Mouse (Mus musculus): Measurements from ENCODE around the gene Casp2. TPM values are rescaled to one million over a fixed set of nuclear protein-coding genes. Genes with fewer than 3 reads are reported as not detected.
A peak's percentile ranks its signal among the peaks of the same experiment; 100 is the strongest.

The Casp2 gene
- polyA plus RNA-seq, 1 experiment from 2014 or later: 58.8 TPM

DNA sequence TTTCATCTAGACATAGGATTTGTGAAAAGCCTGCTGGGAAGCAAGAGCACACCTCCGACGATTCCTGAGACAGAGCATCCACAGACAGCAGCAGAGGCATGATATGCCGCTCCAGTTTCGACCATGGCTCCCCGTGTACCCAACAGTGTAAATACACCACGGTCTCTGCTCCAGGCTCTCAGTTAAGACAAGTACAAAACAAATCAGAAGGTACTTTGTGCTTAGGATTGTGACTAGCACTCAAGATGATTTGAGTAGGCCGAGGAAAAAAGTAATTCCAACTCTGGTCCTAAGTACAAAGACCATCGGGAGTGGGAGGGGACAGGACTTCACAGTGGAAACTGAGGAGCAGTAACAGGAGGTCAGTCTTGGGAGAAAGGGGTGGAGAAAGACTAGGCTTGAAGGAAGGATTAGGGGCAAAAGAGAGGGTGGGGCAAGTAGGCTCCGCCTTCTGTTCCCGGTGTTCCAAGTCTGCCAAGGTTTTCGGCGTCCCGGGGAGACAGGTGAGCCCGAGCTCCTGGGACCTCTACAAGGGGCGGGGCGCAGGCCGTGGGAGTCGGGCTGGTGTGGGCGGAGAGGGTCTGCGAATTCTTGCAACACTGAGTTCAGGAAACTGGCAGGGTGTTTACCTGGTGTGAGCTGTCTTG is 3.1 kb upstream of the Casp2 start, which contains the start of gene Tmem139:
Tmem139 (plus strand) TSS at position 447 of the 647 bp plus-strand sequence.
- Histone ChIP-seq H3K27ac (ENCODE audit: low read length) (no peak within 1 kb of the TSS; the same call in 1 of the 2 replicates), H3K27me3 (ENCODE audit: control insufficient read depth, insufficient read depth, low read length) (no peaks in the 10 kb centered on the region), H3K9ac (replicated peaks; ENCODE audit: low read depth, low read length) (0 out of 2 replicates have a peak within 1 kb of the TSS, but pooled peaks have one; percentile 14), H3K9me3 (ENCODE audit: control insufficient read depth, low read depth, low read length) (no peaks in the 10 kb centered on the region), H3K4me2 (replicated peaks; ENCODE audit: low read depth, low read length) (peak within 1 kb of the TSS; percentile 35), H3K4me1 (ENCODE audit: control insufficient read depth, insufficient read depth, low read length) (0 out of 2 replicates have a peak, but pooled peaks cover 5% of the 10 kb centered on the region), H3K36me3 (ENCODE audit: control insufficient read depth, insufficient read depth, low read length) (no peaks in the 10 kb centered on the region), H3K4me3 (ENCODE audit: low read depth, low read length) (peak within 1 kb of the TSS; percentile 11; the same call in 1 of the 2 replicates)
- no peak for ATAC-seq (ENCODE audit: insufficient number of reproducible peaks, insufficient read depth, low FRiP score, low read depth)
- 17% methylated on average over 20 of the region's 20 CpGs for WGBS

DNA sequence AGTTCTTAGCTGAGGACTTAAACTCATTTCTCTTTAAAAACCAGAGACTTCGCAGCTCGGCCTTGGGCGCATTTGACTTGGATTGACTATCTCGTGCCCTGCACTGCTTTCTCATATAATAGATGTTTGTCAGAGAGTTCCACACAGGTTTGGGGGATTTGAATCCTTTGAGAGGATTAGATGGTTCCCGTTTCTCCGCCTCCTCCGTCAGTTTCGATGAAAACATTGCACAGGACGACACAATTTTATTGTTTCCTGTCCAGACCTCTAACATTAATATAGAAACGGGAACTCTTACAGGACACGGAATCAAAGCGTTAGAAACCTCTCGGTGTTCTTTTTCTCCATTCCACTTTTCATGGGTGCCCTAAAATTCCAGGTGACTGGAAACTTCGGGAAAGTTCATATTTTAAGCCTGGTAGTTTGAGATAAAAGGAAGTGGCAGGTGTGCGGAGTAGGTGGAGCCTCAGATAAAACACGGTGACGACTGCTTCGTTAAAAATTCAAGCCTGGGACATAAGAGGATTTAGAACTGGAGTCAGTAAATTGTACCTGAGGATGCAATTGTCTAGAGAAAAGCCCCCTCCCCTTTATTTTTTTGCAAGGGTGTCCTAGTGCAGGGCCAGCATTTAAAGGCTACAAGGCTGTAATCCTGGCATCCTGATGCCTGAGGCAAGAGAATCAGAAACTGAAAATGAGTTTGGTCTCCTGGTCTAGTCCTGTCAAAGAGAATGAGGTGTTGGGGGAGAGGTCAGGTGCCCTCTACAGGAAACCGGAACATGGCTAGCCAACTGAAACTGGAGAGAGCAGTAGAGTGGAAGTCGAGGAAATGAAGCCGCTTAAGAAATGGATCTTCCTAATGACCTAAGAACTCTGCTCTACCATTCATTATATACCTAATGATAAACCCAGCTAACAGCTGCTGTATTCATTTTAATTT is 876 bp downstream of the Casp2 start:
- Histone ChIP-seq H3K9ac (replicated peaks; ENCODE audit: low read depth, low read length) (peak overlapping the region; percentile 92), H3K27ac (ENCODE audit: low read length) (peak overlapping the region; percentile 96), H3K4me2 (replicated peaks; ENCODE audit: low read depth, low read length) (peak overlapping the region; percentile 78), H3K4me1 (ENCODE audit: control insufficient read depth, insufficient read depth, low read length) (0 out of 2 replicates have a peak, but pooled peaks cover 5% of the 10 kb centered on the region), H3K4me3 (ENCODE audit: low read depth, low read length) (peak overlapping the region; percentile 84), H3K9me3 (ENCODE audit: control insufficient read depth, low read depth, low read length) (no peaks in the 10 kb centered on the region), H3K36me3 (ENCODE audit: control insufficient read depth, insufficient read depth, low read length) (peaks cover 29% of the 10 kb centered on the region), H3K27me3 (ENCODE audit: control insufficient read depth, insufficient read depth, low read length) (no peaks in the 10 kb centered on the region)
- under 1% methylated on average over 21 of the region's 21 CpGs for WGBS
- ATAC-seq (ENCODE audit: insufficient number of reproducible peaks, insufficient read depth, low FRiP score, low read depth): no peak

DNA sequence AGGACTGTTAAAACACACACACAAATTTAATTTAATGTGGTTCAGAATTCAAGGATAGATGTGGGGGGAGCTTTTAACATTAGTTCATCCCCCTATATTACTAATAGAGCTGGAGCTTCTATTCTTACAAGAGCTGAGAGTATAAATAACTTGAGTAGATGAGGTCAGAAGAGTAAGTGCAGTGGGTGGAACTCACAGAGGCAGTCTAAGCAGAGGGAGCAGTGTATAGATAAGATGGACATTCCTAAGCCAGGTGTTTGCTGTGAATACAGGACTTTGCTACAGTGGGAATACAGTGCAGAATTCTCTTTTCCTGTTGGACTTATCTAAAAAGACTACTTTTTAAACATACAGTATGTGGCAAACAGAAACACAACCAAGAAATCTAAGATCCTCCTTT is 6.0 kb downstream of the Casp2 start:
- H3K4me1 ChIP-seq (ENCODE audit: control insufficient read depth, insufficient read depth, low read length): 0 out of 2 replicates have a peak, but pooled peaks cover 5% of the 10 kb centered on the region
- H3K27ac ChIP-seq (ENCODE audit: low read length): no peak overlapping the region
- H3K27me3 ChIP-seq (ENCODE audit: control insufficient read depth, insufficient read depth, low read length): no peaks in the 10 kb centered on the region
- H3K4me3 ChIP-seq (ENCODE audit: low read depth, low read length): no peak overlapping the region
- H3K4me2 ChIP-seq (replicated peaks; ENCODE audit: low read depth, low read length): no peak overlapping the region
- H3K9me3 ChIP-seq (ENCODE audit: control insufficient read depth, low read depth, low read length): no peaks in the 10 kb centered on the region
- peaks cover 61% of the 10 kb centered on the region for H3K36me3 ChIP-seq (ENCODE audit: control insufficient read depth, insufficient read depth, low read length)
- ATAC-seq (ENCODE audit: insufficient number of reproducible peaks, insufficient read depth, low FRiP score, low read depth): no peak
- no peak overlapping the region for H3K9ac ChIP-seq (replicated peaks; ENCODE audit: low read depth, low read length)

DNA sequence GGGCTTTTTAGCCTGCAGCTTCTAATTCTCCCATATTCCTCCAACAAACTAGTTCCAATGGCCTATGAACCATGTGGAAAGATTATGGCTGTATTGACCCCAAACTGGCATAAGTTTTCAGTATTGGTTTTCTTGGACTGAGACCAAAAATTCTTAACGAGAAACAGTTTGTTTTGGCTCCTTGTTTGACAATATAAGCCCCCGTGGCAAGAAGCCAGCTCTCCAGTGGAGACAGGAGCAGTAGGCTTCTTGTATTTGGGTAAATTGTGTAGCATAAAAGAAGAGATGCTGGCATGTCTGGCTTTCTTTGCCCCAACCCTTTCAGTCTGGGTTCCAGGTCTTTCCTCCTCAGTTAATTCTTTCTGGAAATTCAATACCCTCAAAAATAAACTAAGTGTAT is 11.4 kb downstream of the Casp2 start:
- H3K4me2 ChIP-seq (replicated peaks; ENCODE audit: low read depth, low read length): no peak overlapping the region

DNA sequence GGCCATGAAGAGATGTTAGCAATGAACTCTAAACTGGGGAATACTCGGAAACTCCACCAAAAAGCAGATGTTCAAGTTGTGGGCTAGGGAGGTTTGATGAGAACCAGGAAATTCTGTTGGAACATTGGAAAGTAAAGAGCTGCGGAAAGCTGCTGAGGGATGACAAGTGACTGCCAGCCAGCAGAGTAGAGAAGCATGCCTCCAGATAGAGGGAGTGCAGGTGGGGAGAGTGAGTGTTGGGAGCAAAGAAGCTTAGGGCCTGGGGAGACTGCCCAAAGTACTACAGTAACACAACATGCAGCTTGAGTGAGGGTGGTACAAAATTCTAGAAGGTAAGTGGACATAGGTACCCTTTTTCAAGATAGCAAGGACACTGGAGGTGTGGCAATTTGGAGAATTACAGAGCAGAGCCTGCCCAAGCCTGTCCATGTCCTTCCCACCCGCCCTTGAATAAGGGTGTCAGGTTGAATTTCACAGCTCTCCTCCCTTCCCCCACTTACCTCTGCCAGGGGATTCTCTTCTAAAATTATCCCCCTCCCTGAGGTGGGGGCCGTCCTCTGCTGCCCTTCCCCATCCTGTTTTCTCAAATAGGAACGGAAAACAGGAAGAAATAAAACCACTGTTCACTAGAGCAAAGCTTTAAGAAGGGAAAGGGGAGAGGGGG is 18.2 kb downstream of the Casp2 start:
- H3K27ac ChIP-seq (ENCODE audit: low read length): no peak overlapping the region
- H3K36me3 ChIP-seq (ENCODE audit: control insufficient read depth, insufficient read depth, low read length): peaks cover 47% of the 10 kb centered on the region
- H3K27me3 ChIP-seq (ENCODE audit: control insufficient read depth, insufficient read depth, low read length): no peaks in the 10 kb centered on the region
- H3K4me2 ChIP-seq (replicated peaks; ENCODE audit: low read depth, low read length): no peak overlapping the region
- no peaks in the 10 kb centered on the region for H3K9me3 ChIP-seq (ENCODE audit: control insufficient read depth, low read depth, low read length)
- ATAC-seq (ENCODE audit: insufficient number of reproducible peaks, insufficient read depth, low FRiP score, low read depth): no peak
- WGBS: 71% methylated on average over 5 of the region's 5 CpGs
- no peaks in the 10 kb centered on the region for H3K4me1 ChIP-seq (ENCODE audit: control insufficient read depth, insufficient read depth, low read length)
- H3K9ac ChIP-seq (replicated peaks; ENCODE audit: low read depth, low read length): no peak overlapping the region
- H3K4me3 ChIP-seq (ENCODE audit: low read depth, low read length): no peak overlapping the region

More for the DNA sequence above, 11.4 kb downstream of the Casp2 start:
- 50% methylated on average over 2 of the region's 2 CpGs for WGBS
- Histone ChIP-seq H3K27ac (ENCODE audit: low read length) (no peak overlapping the region), H3K9ac (replicated peaks; ENCODE audit: low read depth, low read length) (no peak overlapping the region), H3K27me3 (ENCODE audit: control insufficient read depth, insufficient read depth, low read length) (no peaks in the 10 kb centered on the region), H3K36me3 (ENCODE audit: control insufficient read depth, insufficient read depth, low read length) (peaks cover 73% of the 10 kb centered on the region), H3K9me3 (ENCODE audit: control insufficient read depth, low read depth, low read length) (no peaks in the 10 kb centered on the region), H3K4me1 (ENCODE audit: control insufficient read depth, insufficient read depth, low read length) (no peaks in the 10 kb centered on the region), H3K4me3 (ENCODE audit: low read depth, low read length) (no peak overlapping the region)
- ATAC-seq (ENCODE audit: insufficient number of reproducible peaks, insufficient read depth, low FRiP score, low read depth): no peak

DNA sequence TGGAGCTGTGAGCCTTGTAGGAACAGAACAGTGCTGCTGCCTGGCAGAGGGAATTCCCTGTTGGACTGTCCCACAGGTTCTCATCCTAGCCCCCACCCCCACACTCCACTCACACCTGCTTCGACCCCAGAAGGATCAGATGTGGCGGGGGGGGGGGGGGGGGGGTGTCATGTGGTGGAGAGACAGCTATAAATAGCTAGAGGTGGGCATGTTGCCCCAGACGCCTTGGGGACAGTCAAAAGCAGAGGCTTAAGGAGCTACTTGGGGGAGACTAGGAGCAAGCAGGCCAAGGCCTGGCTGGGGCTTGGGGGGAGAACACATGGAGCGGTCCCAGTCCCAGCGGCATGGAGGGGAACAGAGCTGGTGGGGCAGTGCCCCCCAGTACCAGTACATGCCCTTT is 21.7 kb downstream of the Casp2 start, which contains the start of gene Clcn1:
Clcn1 (plus strand) TSS at position 238 of the 400 bp plus-strand sequence.
- H3K9ac ChIP-seq (replicated peaks; ENCODE audit: low read depth, low read length): no peak within 1 kb of the TSS
- ATAC-seq (ENCODE audit: insufficient number of reproducible peaks, insufficient read depth, low FRiP score, low read depth): no peak

DNA sequence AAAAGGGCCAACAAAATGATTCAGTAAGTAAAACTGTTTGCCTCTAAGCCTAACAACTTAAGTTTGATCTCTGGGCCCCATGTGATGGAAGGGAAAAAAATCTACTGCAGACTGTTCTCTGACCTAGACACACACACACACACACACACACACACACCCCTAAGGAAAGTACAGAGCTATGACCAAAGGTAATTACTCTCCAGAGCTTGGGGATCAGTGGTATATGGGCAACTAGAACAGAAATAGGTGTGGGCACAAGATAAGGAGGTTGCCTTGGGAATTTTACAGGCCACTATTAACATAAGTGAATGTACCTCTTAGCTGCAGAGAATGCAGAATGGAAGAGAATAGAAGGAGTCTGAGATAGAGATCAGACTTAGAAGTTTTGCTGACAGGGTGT is 22.8 kb downstream of the Casp2 start:
- no peak for ATAC-seq (ENCODE audit: insufficient number of reproducible peaks, insufficient read depth, low FRiP score, low read depth)
- Histone ChIP-seq H3K4me2 (replicated peaks; ENCODE audit: low read depth, low read length) (no peak overlapping the region), H3K4me1 (ENCODE audit: control insufficient read depth, insufficient read depth, low read length) (no peaks in the 10 kb centered on the region), H3K27ac (ENCODE audit: low read length) (no peak overlapping the region), H3K9ac (replicated peaks; ENCODE audit: low read depth, low read length) (no peak overlapping the region), H3K9me3 (ENCODE audit: control insufficient read depth, low read depth, low read length) (no peaks in the 10 kb centered on the region), H3K27me3 (ENCODE audit: control insufficient read depth, insufficient read depth, low read length) (no peaks in the 10 kb centered on the region), H3K36me3 (ENCODE audit: control insufficient read depth, insufficient read depth, low read length) (peaks cover 10% of the 10 kb centered on the region; the same call in 1 of the 2 replicates), H3K4me3 (ENCODE audit: low read depth, low read length) (no peak overlapping the region)

More for the DNA sequence above, 21.7 kb downstream of the Casp2 start, which contains the start of gene Clcn1:
- no peaks in the 10 kb centered on the region for H3K27me3 ChIP-seq (ENCODE audit: control insufficient read depth, insufficient read depth, low read length)
- H3K4me2 ChIP-seq (replicated peaks; ENCODE audit: low read depth, low read length): no peak within 1 kb of the TSS
- H3K4me3 ChIP-seq (ENCODE audit: low read depth, low read length): no peak within 1 kb of the TSS
- H3K9me3 ChIP-seq (ENCODE audit: control insufficient read depth, low read depth, low read length): no peaks in the 10 kb centered on the region
- no peak within 1 kb of the TSS for H3K27ac ChIP-seq (ENCODE audit: low read length)
- WGBS: 65% methylated on average over 4 of the region's 5 CpGs
- H3K4me1 ChIP-seq (ENCODE audit: control insufficient read depth, insufficient read depth, low read length): no peaks in the 10 kb centered on the region
- H3K36me3 ChIP-seq (ENCODE audit: control insufficient read depth, insufficient read depth, low read length): peaks cover 19% of the 10 kb centered on the region

DNA sequence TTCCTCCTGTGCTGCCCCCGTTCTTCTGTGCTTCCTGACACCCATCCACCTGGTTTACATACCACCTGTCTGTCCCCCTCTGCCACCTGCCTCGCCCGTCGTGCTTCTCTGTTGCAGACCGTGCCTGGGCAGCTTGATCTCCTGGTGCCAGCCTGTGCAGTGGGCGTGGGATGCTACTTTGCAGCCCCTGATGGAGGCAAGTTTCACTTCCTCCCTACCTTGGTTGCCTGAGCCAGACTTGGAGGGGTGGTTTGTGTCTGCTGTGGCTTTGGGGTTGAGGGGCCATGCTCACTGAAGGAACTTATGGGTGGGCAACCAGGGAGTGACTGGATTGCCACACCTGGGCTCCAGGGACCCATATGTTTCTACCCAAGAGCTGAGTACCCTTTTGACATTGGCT is 28.5 kb downstream of the Casp2 start:
- no peaks in the 10 kb centered on the region for H3K27me3 ChIP-seq (ENCODE audit: control insufficient read depth, insufficient read depth, low read length)
- no peak for ATAC-seq (ENCODE audit: insufficient number of reproducible peaks, insufficient read depth, low FRiP score, low read depth)
- WGBS: 82% methylated on average over 6 of the region's 6 CpGs
- H3K4me2 ChIP-seq (replicated peaks; ENCODE audit: low read depth, low read length): no peak overlapping the region
- H3K4me3 ChIP-seq (ENCODE audit: low read depth, low read length): no peak overlapping the region
- no peaks in the 10 kb centered on the region for H3K9me3 ChIP-seq (ENCODE audit: control insufficient read depth, low read depth, low read length)
- no peaks in the 10 kb centered on the region for H3K36me3 ChIP-seq (ENCODE audit: control insufficient read depth, insufficient read depth, low read length)
- no peak overlapping the region for H3K27ac ChIP-seq (ENCODE audit: low read length)
- no peak overlapping the region for H3K9ac ChIP-seq (replicated peaks; ENCODE audit: low read depth, low read length)
- H3K4me1 ChIP-seq (ENCODE audit: control insufficient read depth, insufficient read depth, low read length): no peaks in the 10 kb centered on the region

Data from stomach, embryonic 14.5 days (tissue).